Mouse (Mus musculus) inflammation-experienced regulatory T-cells, adult 6 months (primary cell): ENCODE results near the gene Pex13. TPM values are rescaled to one million over a fixed set of nuclear protein-coding genes. Genes with fewer than 3 reads are reported as not detected.

Source experiments
- ATAC-seq: one replicate; pipeline ENCODE4 v1.8.0; 2017
- polyA plus RNA-seq, 3 experiments: library from polyadenylated mRNA; unstranded; fragments of 100-300 nt; shearing (Covaris generic); gene quantifications; one replicate each; pipeline ENCODE4 v1.2.1; 2017

The Pex13 gene
- 10 to 100 TPM in 1 of 3 experiments, 1 to 10 TPM in 2; 9.2 to 11.2 (median 9.9) TPM for polyA plus RNA-seq

DNA sequence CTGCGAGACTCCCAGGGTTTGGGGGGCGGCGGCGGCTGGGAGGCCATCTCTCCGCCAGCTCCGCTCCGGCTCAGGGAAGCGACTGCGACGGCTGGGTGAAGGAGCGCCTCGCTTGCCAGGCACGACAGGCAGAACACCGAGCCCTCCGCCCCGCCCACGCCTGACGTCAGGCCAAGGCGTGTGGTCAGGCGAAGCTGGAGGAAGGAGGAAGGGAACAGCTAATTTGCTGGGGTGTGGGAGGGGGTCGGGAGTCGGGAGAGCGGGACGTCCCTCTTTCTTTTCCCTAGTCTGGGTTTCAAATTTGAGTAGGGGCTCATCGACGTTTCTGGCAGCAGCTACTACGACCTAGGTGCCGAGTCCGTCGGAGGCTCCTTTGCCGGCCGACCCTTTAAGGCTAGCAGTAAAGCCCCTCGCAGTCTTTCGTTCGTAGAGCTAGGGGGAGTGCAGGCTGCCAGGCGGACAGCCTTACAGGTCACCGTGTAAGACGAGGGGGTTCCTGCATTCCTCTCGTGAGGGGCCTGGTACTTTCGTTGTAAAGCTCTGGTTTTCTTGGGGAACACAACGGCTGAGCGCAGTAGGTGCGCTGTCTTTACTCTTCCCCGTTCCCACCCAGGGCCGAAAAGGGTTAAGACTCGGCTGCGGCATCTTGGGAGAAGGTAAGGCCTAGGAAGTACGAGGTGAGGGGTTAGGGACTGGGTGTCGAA is at the start of gene Pex13:
TSS of gene Pex13 (minus strand) at position 162 of the 704 bp plus-strand sequence.
- ATAC-seq = peak; percentile 92

GRCm38 (mm10) chr11:23712299-23712698 is 46.5 kb upstream of the Pex13 start:
- no peak for ATAC-seq

DNA sequence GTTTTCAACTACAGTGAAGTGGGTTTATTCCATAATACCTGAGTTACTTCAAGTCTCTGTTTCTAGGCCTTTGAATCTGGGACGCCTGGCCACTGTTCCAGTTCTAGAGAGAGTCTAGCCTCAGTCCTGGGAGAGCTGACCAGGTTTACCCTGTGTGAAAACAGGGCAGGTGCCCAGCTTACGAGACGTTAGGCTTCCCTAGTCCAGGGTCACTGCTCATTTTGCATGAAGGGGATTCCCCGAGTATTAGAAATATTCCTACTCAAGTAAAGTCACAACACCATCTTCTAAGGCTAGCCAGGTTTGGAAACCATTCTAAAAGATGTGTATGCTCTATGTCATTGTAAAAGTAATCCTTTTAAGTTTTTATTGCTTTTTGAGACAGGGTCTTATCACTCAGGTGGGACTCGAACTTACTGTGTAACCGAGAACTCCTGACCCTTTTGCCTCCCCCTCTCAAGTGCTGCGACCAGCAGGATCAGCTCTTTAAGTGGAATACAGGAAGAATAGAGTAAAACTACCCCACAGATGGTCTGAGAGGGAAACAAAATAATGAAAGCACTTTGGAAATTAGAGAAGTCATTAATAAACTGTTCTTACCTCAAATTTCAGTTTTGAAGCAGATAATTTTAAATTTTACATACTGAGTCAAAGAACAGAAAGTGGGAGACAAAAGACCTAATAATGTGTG is 39.0 kb upstream of the Pex13 start:
- ATAC-seq = no peak

GRCm38 (mm10) chr11:23701831-23702230 is 36.1 kb upstream of the Pex13 start:
- ATAC-seq = no peak

- peak; percentile 90 for ATAC-seq
These were observed 33.8 kb upstream of the Pex13 start for GRCm38 (mm10) chr11:23699414-23700095.

- no peak for ATAC-seq
These were observed 32.8 kb upstream of the Pex13 start for GRCm38 (mm10) chr11:23698526-23698925.

GRCm38 (mm10) chr11:23695847-23696246 is 30.1 kb upstream of the Pex13 start:
- peak; percentile 23 for ATAC-seq

DNA sequence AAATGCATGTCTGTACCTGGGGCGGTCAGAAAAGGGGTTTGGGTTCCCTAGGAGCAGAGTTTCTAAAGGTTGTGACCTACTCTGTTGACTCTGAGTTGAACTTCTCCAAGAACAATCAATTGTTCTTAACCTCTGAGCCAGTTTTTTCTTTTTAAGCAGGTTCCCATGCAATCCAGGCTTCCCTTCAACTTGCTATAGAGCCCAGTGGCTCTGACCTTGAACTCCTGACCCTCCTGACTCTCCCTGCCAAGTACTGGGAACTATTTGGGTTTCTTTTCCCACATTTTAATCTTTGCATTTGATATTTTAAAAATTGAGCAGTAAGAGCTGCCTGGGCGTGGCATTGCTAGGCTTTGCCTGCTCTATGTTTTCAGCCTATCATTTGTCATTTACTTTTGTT is 27.5 kb upstream of the Pex13 start:
- no peak for ATAC-seq

DNA sequence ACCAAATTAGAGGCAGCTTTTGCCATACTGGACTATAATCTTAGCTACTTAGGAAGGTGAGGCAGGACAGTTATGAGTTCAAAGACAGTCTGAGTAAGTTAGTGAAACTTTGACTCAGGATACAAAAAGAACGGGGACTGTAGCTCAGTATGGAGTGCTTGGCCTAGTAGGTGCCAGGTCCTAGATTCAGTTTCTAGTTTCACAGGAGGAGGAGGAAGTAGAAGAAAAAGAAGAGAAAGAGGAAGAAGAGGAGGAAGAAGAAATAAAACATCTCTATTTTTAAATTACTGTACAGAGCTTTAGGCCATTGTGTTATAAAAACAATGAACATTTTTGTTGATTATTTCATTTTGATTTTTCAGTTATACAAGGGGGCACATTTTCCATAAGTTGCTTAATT is 22.3 kb upstream of the Pex13 start:
- no peak for ATAC-seq

DNA sequence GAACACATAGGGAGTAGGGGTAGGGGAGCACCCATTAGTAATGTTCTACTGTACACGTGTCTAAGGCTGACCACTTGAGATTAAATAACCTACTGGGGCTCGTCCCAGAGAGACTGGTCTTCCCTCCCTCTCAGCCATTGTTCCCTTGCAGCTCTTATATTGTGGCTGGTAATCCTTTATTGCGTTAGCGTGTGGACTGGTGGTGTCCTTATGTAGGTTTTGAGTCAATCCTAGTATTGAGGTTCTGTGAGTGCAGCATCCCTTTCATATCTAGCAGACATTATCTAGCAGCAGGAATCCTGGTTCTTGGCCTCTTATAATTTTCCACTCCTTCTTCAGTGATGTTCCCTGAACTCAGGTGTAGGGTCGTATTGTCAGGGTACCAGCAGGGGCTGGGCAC is 20.9 kb upstream of the Pex13 start:
- no peak for ATAC-seq

- ATAC-seq = no peak
These were observed 16.8 kb upstream of the Pex13 start for GRCm38 (mm10) chr11:23682561-23682960.

DNA sequence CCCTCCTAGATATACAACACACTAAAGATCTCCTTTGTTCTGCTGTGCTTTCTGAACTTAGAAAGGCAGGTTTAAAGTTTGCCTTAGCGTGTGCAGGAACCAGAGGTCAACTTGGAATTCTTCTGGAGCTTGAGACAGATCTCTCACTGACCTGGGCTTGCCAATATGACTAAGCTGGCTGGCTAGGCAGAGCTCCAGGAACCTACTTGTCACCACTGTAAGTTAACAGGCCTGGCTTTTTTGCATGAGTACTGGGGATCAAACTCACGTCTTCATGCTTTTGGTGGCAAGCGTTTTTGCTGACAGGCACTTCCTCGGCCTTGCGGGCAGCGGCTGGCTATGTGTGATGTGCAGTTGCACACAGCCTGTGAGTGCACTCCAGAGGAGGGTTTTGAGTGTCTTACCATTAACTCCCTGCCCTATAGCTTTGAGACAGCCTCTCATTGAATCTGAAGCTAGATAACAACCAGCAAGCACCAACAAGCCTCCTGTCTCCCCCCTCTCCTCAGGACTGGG is 14.7 kb upstream of the Pex13 start:
- no peak for ATAC-seq

DNA sequence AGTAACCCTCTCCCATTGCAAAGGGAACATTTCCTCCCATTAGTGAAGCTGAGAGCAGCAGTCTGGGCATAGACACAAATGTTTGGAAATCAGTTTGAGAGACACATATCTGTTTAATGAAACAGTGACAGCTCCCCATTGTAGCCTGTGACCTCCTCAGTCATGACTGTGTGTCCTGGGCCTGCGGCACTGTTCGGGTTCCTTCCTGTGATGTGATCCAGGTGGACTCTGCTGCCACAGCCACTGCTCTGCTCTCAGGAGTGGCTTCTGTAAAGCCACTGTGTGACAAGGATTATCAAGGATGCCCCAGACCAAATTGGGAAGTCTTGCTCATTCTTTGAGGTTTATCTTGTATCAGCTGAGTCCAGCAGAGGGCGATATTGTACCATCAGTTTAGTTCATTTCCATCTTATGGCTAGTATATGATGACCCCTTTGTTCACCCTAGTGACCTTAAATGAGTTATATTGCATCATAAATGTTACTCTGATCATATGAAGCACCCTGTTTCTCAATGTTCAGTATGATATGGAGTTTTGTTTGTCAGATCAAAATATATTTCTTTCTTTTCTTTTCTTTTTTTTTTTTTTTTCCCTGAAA is 13.4 kb upstream of the Pex13 start:
- peak; percentile 92 for ATAC-seq

GRCm38 (mm10) chr11:23676100-23676499 is 10.3 kb upstream of the Pex13 start:
- ATAC-seq = no peak

GRCm38 (mm10) chr11:23672256-23672749 is 6.5 kb upstream of the Pex13 start:
- no peak for ATAC-seq

DNA sequence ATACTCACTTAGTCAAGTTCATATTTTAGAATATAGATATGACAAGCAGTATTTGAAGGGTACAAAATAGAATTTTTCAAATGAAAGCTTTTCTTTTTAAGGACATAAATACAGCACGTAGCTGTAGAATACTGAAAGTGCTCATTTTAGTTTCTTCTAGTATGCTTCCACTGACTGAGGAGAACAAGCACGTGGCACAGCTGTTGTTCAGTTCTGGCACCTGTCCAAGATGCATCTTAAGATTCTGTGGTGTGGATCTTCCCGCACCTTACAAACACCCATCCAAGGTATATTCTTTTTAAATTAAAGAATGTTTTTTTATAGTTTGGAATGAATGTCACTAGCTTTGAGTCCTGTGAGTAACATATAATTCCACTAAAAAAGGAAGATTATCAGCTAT is 1.4 kb upstream of the Pex13 start:
- no peak for ATAC-seq

GRCm38 (mm10) chr11:23666526-23666925 is 767 bp upstream of the Pex13 start:
- no peak for ATAC-seq

DNA sequence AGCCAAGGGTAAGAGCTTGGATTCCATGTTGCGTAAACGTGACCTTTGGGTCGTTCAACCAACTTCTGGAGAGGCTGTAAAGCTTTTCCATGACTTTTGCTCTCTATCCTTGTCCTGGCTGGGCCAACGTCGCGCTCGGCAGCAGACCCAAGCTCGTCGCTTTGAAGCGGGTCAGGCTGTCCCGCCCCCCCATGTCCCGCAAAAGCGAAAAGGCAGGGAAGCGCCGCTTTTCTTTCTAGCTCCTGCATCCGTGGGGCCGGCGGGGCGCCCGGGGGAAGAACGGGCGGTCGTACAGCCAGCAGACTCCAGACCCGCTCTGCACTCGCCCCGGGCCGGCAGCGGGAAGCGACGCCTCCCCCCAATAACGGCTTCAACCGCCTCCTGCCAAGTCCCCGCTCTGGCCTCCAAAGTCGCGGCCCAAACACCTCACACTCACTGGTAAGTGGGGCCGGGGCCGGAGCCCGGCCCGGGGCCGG is 410 bp downstream of the Pex13 start, which contains the start of gene Pus10:
TSS of gene Pus10 (plus strand) at position 364 of the 476 bp plus-strand sequence.
- peak; percentile 44 for ATAC-seq

- no peak for ATAC-seq
These were observed 1.5 kb downstream of the Pex13 start for GRCm38 (mm10) chr11:23664232-23664631.

GRCm38 (mm10) chr11:23657791-23658190 is 8.0 kb downstream of the Pex13 start:
- no peak for ATAC-seq

DNA sequence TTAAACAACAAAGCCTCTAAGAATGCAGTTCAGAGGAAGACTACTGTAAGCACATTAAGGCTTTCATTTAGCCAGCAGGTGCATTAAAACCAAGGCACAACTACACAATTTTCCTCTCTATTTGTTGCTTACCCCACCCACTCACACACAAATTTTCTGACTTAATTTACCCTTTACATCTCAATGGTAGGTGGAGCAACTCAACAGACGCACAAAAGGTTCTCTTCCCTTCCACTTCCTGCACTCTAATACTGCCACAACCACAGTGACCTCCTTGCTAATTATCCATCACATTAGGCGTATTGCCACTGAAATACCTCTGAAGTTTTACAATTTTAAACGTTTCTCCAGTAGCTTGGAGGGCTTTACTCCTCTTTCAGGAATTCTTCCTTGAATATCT is 12.1 kb downstream of the Pex13 start:
- no peak for ATAC-seq

- ATAC-seq = no peak
These were observed 17.9 kb downstream of the Pex13 start for GRCm38 (mm10) chr11:23647835-23648234.

- no peak for ATAC-seq
These were observed 18.3 kb downstream of the Pex13 start for GRCm38 (mm10) chr11:23647431-23647830.
